Mouse (Mus musculus): ENCODE results near the gene Ttc3. TPM values are rescaled to one million over a fixed set of nuclear protein-coding genes. Genes with fewer than 3 reads are reported as not detected.

Ttc3 gene
- polyA plus RNA-seq, 1 experiment from 2014 or later: 213 TPM

DNA sequence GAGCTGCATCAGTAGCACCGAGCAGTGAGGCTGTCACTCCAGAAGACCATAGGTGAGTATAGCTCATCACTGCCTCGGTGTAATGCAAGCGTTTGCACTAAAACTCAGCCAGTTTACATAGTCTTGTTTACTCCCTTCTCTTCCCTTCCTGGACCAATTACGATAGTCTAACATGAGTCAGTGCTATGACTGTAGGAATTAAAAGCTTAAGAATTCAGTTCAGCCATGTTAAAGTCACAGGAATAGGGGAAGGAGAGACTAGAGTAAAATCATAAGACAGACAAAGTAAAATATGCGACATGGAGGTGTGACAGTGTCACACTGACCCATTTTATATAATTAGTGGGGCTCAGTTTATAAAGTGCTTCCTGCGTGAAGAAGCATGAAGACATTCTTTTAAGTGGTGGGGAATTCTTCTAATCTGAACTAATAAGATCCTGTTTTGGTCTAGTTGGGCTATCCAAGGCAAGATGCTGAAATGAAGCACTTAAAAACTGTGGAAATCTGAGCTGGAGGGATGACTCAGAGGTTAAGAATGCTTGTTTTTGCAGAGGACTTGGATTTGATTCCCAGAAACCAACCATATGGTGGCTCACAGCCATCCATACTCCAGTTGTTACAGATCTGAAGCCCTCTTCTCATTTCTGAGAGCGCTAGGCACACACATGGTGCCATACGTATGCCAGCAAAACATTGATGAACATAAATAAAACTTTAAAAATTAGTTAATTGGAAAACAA, 65.2 kb downstream of the Ttc3 start:
- no peak overlapping the region for H3K4me3 ChIP-seq (ENCODE audit: low read depth, low read length)
- peak overlapping the region; percentile 15; the same call in 1 of the 2 replicates for H3K27ac ChIP-seq (ENCODE audit: low read depth, low read length)
- no peak overlapping the region for H3K9ac ChIP-seq (ENCODE audit: low read depth, low read length)
- peaks cover 2% of the 10 kb centered on the region; the same call in 1 of the 2 replicates for H3K9me3 ChIP-seq (replicated peaks; ENCODE audit: control insufficient read depth, low read length)
- peaks cover 65% of the 10 kb centered on the region for H3K36me3 ChIP-seq (ENCODE audit: control insufficient read depth, insufficient read depth, low read length)
- H3K4me1 ChIP-seq (ENCODE audit: control insufficient read depth, insufficient read depth, low read length): no peaks in the 10 kb centered on the region
- H3K27me3 ChIP-seq (ENCODE audit: control insufficient read depth, insufficient read depth, low read length): no peaks in the 10 kb centered on the region
- ATAC-seq (replicated peaks; ENCODE audit: insufficient number of reproducible peaks, low FRiP score, low TSS enrichment): no peak
- H3K4me2 ChIP-seq: no peak overlapping the region
- WGBS (ENCODE audit: insufficient replicate concordance): 87% methylated on average over 8 of the region's 8 CpGs

- Histone ChIP-seq H3K4me3 (ENCODE audit: low read depth, low read length) (no peak overlapping the region), H3K27me3 (ENCODE audit: control insufficient read depth, insufficient read depth, low read length) (no peaks in the 10 kb centered on the region), H3K36me3 (ENCODE audit: control insufficient read depth, insufficient read depth, low read length) (peaks cover 67% of the 10 kb centered on the region), H3K9ac (ENCODE audit: low read depth, low read length) (no peak overlapping the region), H3K4me2 (no peak overlapping the region), H3K4me1 (ENCODE audit: control insufficient read depth, insufficient read depth, low read length) (no peaks in the 10 kb centered on the region), H3K9me3 (replicated peaks; ENCODE audit: control insufficient read depth, low read length) (peaks cover 2% of the 10 kb centered on the region; the same call in 1 of the 2 replicates), H3K27ac (ENCODE audit: low read depth, low read length) (no peak overlapping the region)
- ATAC-seq (replicated peaks; ENCODE audit: insufficient number of reproducible peaks, low FRiP score, low TSS enrichment): no peak
- 90% methylated on average over 2 of the region's 2 CpGs for WGBS (ENCODE audit: insufficient replicate concordance)
These were observed 66.4 kb downstream of the Ttc3 start for GRCm38 (mm10) chr16:94436801-94437200.

DNA sequence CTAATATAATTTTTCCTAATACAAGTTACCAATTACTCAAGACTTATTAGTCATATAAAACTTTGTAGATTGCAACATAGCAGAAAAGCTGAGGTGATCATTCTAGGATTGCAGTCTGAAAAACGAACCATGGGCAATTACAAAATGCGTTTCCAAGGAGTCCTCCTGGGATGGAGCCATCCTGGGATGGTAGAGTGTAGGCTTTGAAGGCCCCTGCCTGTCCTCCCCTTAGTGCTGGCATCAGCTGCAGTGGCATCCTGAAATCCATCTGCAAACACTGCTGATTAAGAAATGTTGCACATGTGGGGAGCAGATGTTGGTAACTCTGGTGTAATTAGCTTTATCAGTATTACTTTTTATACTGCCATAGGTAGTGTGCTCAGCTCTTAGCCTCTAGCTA, 70.9 kb downstream of the Ttc3 start:
- Histone ChIP-seq H3K27ac (ENCODE audit: low read depth, low read length) (no peak overlapping the region), H3K36me3 (ENCODE audit: control insufficient read depth, insufficient read depth, low read length) (peaks cover 58% of the 10 kb centered on the region), H3K27me3 (ENCODE audit: control insufficient read depth, insufficient read depth, low read length) (no peaks in the 10 kb centered on the region), H3K9me3 (replicated peaks; ENCODE audit: control insufficient read depth, low read length) (peaks cover 2% of the 10 kb centered on the region; the same call in 1 of the 2 replicates), H3K4me2 (no peak overlapping the region), H3K4me3 (ENCODE audit: low read depth, low read length) (no peak overlapping the region), H3K4me1 (ENCODE audit: control insufficient read depth, insufficient read depth, low read length) (no peaks in the 10 kb centered on the region), H3K9ac (ENCODE audit: low read depth, low read length) (no peak overlapping the region)
- ATAC-seq (replicated peaks; ENCODE audit: insufficient number of reproducible peaks, low FRiP score, low TSS enrichment): no peak
- WGBS (ENCODE audit: insufficient replicate concordance): 91% methylated on average over 2 of the region's 2 CpGs

DNA sequence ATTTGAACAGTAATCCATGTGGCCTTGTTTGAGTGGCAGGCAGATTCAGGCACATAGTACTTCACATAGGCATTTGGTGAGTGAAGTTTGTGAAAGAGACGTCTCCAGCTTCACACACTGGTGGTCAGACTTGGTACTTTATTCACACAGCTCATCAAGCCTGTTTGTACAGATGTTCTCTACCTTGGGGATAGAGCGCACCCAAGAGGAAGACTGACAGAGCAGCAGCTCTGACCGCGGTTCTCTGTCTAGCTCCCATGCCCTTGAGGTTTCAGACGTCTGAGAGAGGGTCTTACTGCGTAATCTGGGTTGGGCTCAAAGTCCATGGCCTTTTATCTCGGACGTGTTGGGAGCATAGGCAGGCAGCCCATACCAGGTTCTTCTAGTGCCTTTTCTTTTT, 78.7 kb downstream of the Ttc3 start:
- H3K9ac ChIP-seq (ENCODE audit: low read depth, low read length): no peak overlapping the region
- no peak overlapping the region for H3K4me2 ChIP-seq
- H3K4me3 ChIP-seq (ENCODE audit: low read depth, low read length): no peak overlapping the region
- peaks cover 42% of the 10 kb centered on the region for H3K36me3 ChIP-seq (ENCODE audit: control insufficient read depth, insufficient read depth, low read length)
- H3K27ac ChIP-seq (ENCODE audit: low read depth, low read length): no peak overlapping the region
- WGBS (ENCODE audit: insufficient replicate concordance): 79% methylated on average over 8 of the region's 8 CpGs
- no peaks in the 10 kb centered on the region for H3K4me1 ChIP-seq (ENCODE audit: control insufficient read depth, insufficient read depth, low read length)
- no peak for ATAC-seq (replicated peaks; ENCODE audit: insufficient number of reproducible peaks, low FRiP score, low TSS enrichment)
- no peaks in the 10 kb centered on the region for H3K27me3 ChIP-seq (ENCODE audit: control insufficient read depth, insufficient read depth, low read length)
- H3K9me3 ChIP-seq (replicated peaks; ENCODE audit: control insufficient read depth, low read length): no peaks in the 10 kb centered on the region

DNA sequence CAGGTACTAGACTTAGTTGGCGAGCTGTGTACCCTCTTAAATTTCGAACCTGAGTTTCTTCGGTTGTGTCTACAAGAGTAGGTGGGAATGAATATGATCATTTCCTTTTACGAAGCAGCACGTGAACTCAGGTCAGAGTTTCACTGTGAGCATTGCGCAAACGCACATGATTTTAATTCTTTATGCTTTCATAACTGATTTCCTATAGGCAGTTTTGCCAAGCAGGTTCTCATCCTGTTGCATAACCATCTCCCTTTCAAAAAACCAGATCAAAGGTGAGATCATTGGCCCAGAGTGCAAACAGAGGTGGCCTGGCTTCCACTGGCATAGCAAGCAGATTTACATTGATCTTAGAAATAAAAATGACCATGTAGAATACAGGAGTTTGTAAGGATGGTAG, 79.2 kb downstream of the Ttc3 start:
- Histone ChIP-seq H3K4me2 (no peak overlapping the region), H3K9me3 (replicated peaks; ENCODE audit: control insufficient read depth, low read length) (no peaks in the 10 kb centered on the region), H3K9ac (ENCODE audit: low read depth, low read length) (no peak overlapping the region), H3K36me3 (ENCODE audit: control insufficient read depth, insufficient read depth, low read length) (peaks cover 45% of the 10 kb centered on the region), H3K27me3 (ENCODE audit: control insufficient read depth, insufficient read depth, low read length) (no peaks in the 10 kb centered on the region), H3K4me3 (ENCODE audit: low read depth, low read length) (no peak overlapping the region), H3K4me1 (ENCODE audit: control insufficient read depth, insufficient read depth, low read length) (no peaks in the 10 kb centered on the region), H3K27ac (ENCODE audit: low read depth, low read length) (no peak overlapping the region)
- 97% methylated on average over 7 of the region's 7 CpGs for WGBS (ENCODE audit: insufficient replicate concordance)
- no peak for ATAC-seq (replicated peaks; ENCODE audit: insufficient number of reproducible peaks, low FRiP score, low TSS enrichment)

DNA sequence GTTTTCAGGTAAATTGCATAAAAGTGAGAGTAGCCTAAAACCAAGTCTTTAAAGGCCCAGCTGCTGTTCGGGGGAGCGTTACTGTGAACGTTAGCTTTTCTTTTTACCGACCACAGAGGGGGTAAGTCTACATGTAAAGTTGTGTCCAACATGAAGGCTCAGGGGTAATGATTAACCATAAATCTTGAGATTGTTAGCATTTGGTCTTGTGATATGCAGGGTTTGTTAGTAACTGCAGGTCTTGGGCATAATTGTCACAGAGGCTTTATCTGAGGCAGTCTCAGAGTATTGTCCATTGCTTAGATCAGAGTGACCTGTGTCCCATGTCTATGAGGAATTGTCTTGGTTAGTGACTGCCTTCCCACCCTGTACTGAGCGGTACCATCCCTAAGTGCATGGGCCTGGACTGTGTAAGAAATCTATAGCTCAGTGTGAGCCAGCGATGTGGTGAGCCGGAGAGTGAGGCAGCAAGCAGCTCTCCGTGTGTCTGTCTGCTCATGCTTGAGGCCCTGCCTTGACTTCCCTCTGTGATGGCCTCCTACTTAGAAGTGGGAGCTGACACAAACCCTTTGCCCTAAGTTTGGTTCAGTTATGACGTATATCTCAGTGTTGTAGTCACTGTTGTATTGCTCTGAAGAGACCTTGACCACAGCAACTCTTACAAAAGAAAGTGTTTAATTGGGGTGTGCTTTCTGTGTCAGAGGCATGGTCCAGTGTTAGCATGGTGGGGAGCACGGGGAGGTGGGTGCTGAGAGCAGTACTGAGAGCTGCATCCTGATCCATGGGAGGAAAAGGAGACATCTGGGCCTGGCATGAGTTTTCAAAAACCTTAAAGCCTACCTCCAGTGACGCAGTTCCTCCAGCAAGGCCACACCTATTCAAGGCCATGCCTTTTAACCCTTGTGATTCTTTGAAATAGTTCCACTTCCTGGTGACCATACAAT, 81.4 kb downstream of the Ttc3 start:
- Histone ChIP-seq H3K9me3 (replicated peaks; ENCODE audit: control insufficient read depth, low read length) (no peaks in the 10 kb centered on the region), H3K4me1 (ENCODE audit: control insufficient read depth, insufficient read depth, low read length) (no peaks in the 10 kb centered on the region), H3K27me3 (ENCODE audit: control insufficient read depth, insufficient read depth, low read length) (no peaks in the 10 kb centered on the region), H3K36me3 (ENCODE audit: control insufficient read depth, insufficient read depth, low read length) (peaks cover 44% of the 10 kb centered on the region), H3K4me2 (no peak overlapping the region), H3K4me3 (ENCODE audit: low read depth, low read length) (no peak overlapping the region), H3K9ac (ENCODE audit: low read depth, low read length) (no peak overlapping the region), H3K27ac (ENCODE audit: low read depth, low read length) (no peak overlapping the region)
- 92% methylated on average over 11 of the region's 11 CpGs for WGBS (ENCODE audit: insufficient replicate concordance)
- no peak for ATAC-seq (replicated peaks; ENCODE audit: insufficient number of reproducible peaks, low FRiP score, low TSS enrichment)

- no peak for ATAC-seq (replicated peaks; ENCODE audit: insufficient number of reproducible peaks, low FRiP score, low TSS enrichment)
- no peak overlapping the region for H3K4me2 ChIP-seq
- no peaks in the 10 kb centered on the region for H3K9me3 ChIP-seq (replicated peaks; ENCODE audit: control insufficient read depth, low read length)
- no peak overlapping the region for H3K4me3 ChIP-seq (ENCODE audit: low read depth, low read length)
- H3K9ac ChIP-seq (ENCODE audit: low read depth, low read length): no peak overlapping the region
- no peaks in the 10 kb centered on the region for H3K27me3 ChIP-seq (ENCODE audit: control insufficient read depth, insufficient read depth, low read length)
- H3K4me1 ChIP-seq (ENCODE audit: control insufficient read depth, insufficient read depth, low read length): no peaks in the 10 kb centered on the region
- H3K27ac ChIP-seq (ENCODE audit: low read depth, low read length): no peak overlapping the region
- H3K36me3 ChIP-seq (ENCODE audit: control insufficient read depth, insufficient read depth, low read length): peaks cover 43% of the 10 kb centered on the region
- WGBS (ENCODE audit: insufficient replicate concordance): 87% methylated on average over 4 of the region's 4 CpGs
These were observed 82.3 kb downstream of the Ttc3 start for GRCm38 (mm10) chr16:94452768-94453167.

- WGBS (ENCODE audit: insufficient replicate concordance): 75% methylated on average over 4 of the region's 4 CpGs
These were observed 83.7 kb downstream of the Ttc3 start for GRCm38 (mm10) chr16:94454146-94454545.

More at GRCm38 (mm10) chr16:94454146-94454545, 83.7 kb downstream of the Ttc3 start:
- Histone ChIP-seq H3K36me3 (ENCODE audit: control insufficient read depth, insufficient read depth, low read length) (peaks cover 49% of the 10 kb centered on the region), H3K9ac (ENCODE audit: low read depth, low read length) (no peak overlapping the region), H3K27ac (ENCODE audit: low read depth, low read length) (no peak overlapping the region), H3K4me2 (no peak overlapping the region), H3K4me1 (ENCODE audit: control insufficient read depth, insufficient read depth, low read length) (no peaks in the 10 kb centered on the region), H3K4me3 (ENCODE audit: low read depth, low read length) (no peak overlapping the region), H3K9me3 (replicated peaks; ENCODE audit: control insufficient read depth, low read length) (no peaks in the 10 kb centered on the region), H3K27me3 (ENCODE audit: control insufficient read depth, insufficient read depth, low read length) (no peaks in the 10 kb centered on the region)
- no peak for ATAC-seq (replicated peaks; ENCODE audit: insufficient number of reproducible peaks, low FRiP score, low TSS enrichment)
